Mouse (Mus musculus) C2C12 (cell line): ENCODE results near the gene Gmds. TPM values are rescaled to one million over a fixed set of nuclear protein-coding genes. Genes with fewer than 3 reads are reported as not detected.

ENCODE experiments used
- H3K27me3 ChIP-seq: one replicate; pipeline ENCODE4 v1.6.1; 2011; ENCODE audit not compliant: control insufficient read depth, insufficient read depth, insufficient read length
- H3K36me3 ChIP-seq: one replicate; pipeline ENCODE4 v1.6.1; 2011; ENCODE audit not compliant: control insufficient read depth, insufficient read depth
- H3K4me3 ChIP-seq: one replicate; pipeline ENCODE4 v1.5.1; 2011; ENCODE audit warnings: mild to moderate bottlenecking, control low read depth; ENCODE audit not compliant: poor library complexity, insufficient read depth, severe bottlenecking
- H3K79me2 ChIP-seq: one replicate; pipeline ENCODE4 v1.6.1; 2011; ENCODE audit not compliant: control insufficient read depth, insufficient read depth
- H3K79me3 ChIP-seq: one replicate; pipeline ENCODE4 v1.6.1; 2011; ENCODE audit warnings: low read depth, control low read depth
- H3ac ChIP-seq: one replicate; pipeline ENCODE3; 2011; ENCODE audit warnings: low read depth; ENCODE audit not compliant: control insufficient read depth, insufficient read length
- CEBPB ChIP-seq: IDR thresholded peaks from one replicate; pipeline ENCODE4 v1.6.1; 2011; ENCODE audit warnings: low read depth, mild to moderate bottlenecking, control low read depth, moderate library complexity
- CTCF ChIP-seq: IDR thresholded peaks from one replicate; pipeline ENCODE4 v1.5.1; 2011; ENCODE audit not compliant: control insufficient read depth, insufficient read depth, insufficient read length
- FOSL1 ChIP-seq: IDR thresholded peaks from one replicate; pipeline ENCODE4 v1.8.0; 2011; ENCODE audit warnings: mild to moderate bottlenecking, low read length; ENCODE audit not compliant: poor library complexity, insufficient read depth, severe bottlenecking
- MAX ChIP-seq: IDR thresholded peaks from one replicate; pipeline ENCODE4 v1.6.1; 2011; ENCODE audit warnings: mild to moderate bottlenecking, control low read depth
- MYOD1 ChIP-seq: IDR thresholded peaks from one replicate; pipeline ENCODE4 v1.6.1; 2011; ENCODE audit warnings: low read depth; ENCODE audit not compliant: control insufficient read depth, insufficient read length
- MYOG ChIP-seq: IDR thresholded peaks from one replicate; pipeline ENCODE4 v1.6.1; 2011; ENCODE audit not compliant: control insufficient read depth, insufficient read length; ENCODE audit errors: extremely low read depth
- USF1 ChIP-seq: IDR thresholded peaks from one replicate; pipeline ENCODE4 v1.6.1; 2011; ENCODE audit warnings: low read depth, mild to moderate bottlenecking, control low read depth, moderate library complexity
- polyA plus RNA-seq: library from polyadenylated mRNA; unstranded; fragments of >200 nt; fragmentation: generic; extraction: Trizol; gene quantifications from one replicate; pipeline ENCODE4 v1.2.1, GENCODE M21; 2012; ENCODE audit warnings: missing spikeins

The Gmds gene
- polyA plus RNA-seq, 1 experiment = 21.1 TPM

DNA sequence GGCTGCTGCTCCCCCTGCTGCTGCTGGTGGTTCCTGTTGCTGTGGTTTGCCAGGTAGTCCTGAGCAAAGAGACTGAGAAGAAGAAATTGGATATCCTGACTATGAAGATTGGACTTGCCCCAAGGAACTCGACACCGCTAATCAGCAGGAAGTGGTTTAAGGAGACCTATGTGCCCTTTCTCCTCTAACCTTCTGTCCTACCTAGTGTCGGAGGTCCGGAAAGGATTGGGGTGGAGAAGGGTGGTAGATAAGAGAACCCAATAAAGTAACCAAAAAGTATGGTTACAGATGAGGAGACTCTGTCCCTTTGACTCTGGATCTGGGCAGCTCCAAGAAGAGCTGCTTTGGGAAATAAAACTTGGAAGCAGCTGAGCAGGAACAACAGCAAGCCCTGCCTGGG lies 86.3 kb downstream of the Gmds start:
- no peak overlapping the region for H3K4me3 ChIP-seq
- H3K36me3 ChIP-seq = no peaks in the 10 kb centered on the region
- no peak overlapping the region for H3ac ChIP-seq
- no peaks in the 10 kb centered on the region for H3K27me3 ChIP-seq
- no peak for TF ChIP-seq CEBPB
- no peak for TF ChIP-seq MYOD1
- TF ChIP-seq FOSL1 = no peak
- H3K79me3 ChIP-seq = no peaks in the 10 kb centered on the region
- no peaks in the 10 kb centered on the region for H3K79me2 ChIP-seq

- Histone ChIP-seq H3K27me3 (no peaks in the 10 kb centered on the region), H3ac (no peak overlapping the region), H3K36me3 (no peaks in the 10 kb centered on the region), H3K79me3 (no peaks in the 10 kb centered on the region), H3K79me2 (no peaks in the 10 kb centered on the region), H3K4me3 (no peak overlapping the region)
- TF ChIP-seq MYOD1 = no peak
- TF ChIP-seq CTCF = no peak
- TF ChIP-seq MAX = no peak
- TF ChIP-seq FOSL1 = no peak
- TF ChIP-seq MYOG = no peak
- TF ChIP-seq CEBPB = no peak
- TF ChIP-seq USF1 = no peak
These were observed 96.3 kb downstream of the Gmds start for GRCm38 (mm10) chr13:32242200-32242599.

DNA sequence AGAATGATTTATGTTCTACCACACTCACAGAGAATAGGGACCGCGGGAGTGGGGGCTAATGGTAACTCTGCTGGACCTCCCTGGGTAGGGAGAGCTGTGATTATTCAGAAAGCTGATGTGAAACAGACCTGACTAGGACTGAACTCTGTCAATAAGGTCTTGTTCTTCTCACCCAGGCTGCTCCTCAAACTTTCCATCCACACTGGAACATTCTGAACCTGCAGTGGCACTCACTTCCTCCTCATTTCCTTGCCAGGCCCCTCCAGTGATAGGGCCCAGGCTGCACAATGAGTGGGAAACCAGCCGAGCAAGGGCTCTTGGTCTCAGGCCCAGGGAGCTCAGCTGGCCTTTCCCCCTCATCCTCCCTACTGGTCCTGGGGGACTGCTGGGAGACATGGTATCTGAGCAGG lies 102.3 kb downstream of the Gmds start:
- no peak for TF ChIP-seq CEBPB
- TF ChIP-seq USF1 = no peak
- no peak for TF ChIP-seq MYOD1
- no peak for TF ChIP-seq CTCF
- no peak for TF ChIP-seq MAX
- TF ChIP-seq MYOG = no peak
- no peak for TF ChIP-seq FOSL1
- Histone ChIP-seq H3K79me2 (no peaks in the 10 kb centered on the region), H3K36me3 (no peaks in the 10 kb centered on the region), H3K4me3 (no peak overlapping the region), H3K27me3 (no peaks in the 10 kb centered on the region), H3ac (no peak overlapping the region), H3K79me3 (no peaks in the 10 kb centered on the region)

DNA sequence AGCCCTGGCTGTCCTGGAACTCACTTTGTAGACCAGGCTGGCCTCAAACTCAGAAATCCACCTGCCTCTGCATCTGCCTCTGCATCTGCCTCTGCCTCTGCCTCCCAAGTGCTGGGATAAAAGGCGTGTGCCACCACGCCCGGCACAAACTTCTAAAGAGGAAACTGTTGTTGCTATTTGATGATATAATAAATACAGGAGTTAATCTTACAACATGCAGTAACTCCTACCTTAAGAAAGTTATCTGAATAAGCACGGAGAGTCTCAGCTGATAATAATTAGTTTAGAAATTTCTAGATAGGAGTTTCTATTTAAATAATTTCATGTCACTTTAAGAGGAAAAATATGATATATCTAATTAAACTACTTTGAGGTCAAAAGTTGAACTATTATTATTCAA lies 103.5 kb downstream of the Gmds start:
- no peak for TF ChIP-seq FOSL1
- no peak for TF ChIP-seq MAX
- TF ChIP-seq CTCF = no peak
- TF ChIP-seq MYOG = no peak
- no peak for TF ChIP-seq MYOD1
- no peak for TF ChIP-seq USF1
- no peak for TF ChIP-seq CEBPB
- no peaks in the 10 kb centered on the region for H3K79me2 ChIP-seq
- H3K4me3 ChIP-seq = no peak overlapping the region
- no peak overlapping the region for H3ac ChIP-seq
- H3K79me3 ChIP-seq = no peaks in the 10 kb centered on the region
- H3K27me3 ChIP-seq = no peaks in the 10 kb centered on the region
- H3K36me3 ChIP-seq = no peaks in the 10 kb centered on the region

DNA sequence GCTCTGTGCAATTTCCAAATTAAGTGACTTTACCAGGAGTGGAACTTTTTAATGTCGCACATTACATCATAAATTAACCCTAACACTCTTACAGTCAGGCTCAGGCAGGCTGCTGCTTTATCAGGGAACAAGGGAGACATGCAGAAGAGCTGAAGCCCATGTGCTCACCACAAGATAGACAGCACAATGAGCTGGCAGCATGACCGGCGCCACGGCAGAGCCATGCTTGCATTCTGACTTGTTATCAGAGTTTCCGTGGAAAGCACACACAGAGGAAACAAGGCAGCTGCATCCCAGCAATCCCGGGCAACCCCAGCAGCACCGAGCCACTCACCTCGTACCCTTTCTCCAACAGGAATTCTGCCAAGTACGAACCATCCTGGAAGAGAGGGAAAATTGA lies 104.5 kb downstream of the Gmds start:
- H3ac ChIP-seq = peak overlapping the region; percentile 28
- H3K27me3 ChIP-seq = no peaks in the 10 kb centered on the region
- H3K79me3 ChIP-seq = no peaks in the 10 kb centered on the region
- TF ChIP-seq FOSL1 (no peak), MYOG (no peak), MYOD1 (no peak), CTCF (no peak), CEBPB (no peak), USF1 (no peak)
- no peaks in the 10 kb centered on the region for H3K36me3 ChIP-seq
- no peak overlapping the region for H3K4me3 ChIP-seq
- H3K79me2 ChIP-seq = no peaks in the 10 kb centered on the region

GRCm38 (mm10) chr13:32232391-32232790 lies 106.1 kb downstream of the Gmds start:
- no peak overlapping the region for H3ac ChIP-seq
- no peaks in the 10 kb centered on the region for H3K27me3 ChIP-seq
- no peak overlapping the region for H3K4me3 ChIP-seq
- TF ChIP-seq USF1 (no peak), FOSL1 (no peak), MAX (no peak), CEBPB (no peak), MYOD1 (no peak), CTCF (no peak), MYOG (no peak)
- no peaks in the 10 kb centered on the region for H3K36me3 ChIP-seq
- H3K79me2 ChIP-seq = no peaks in the 10 kb centered on the region
- no peaks in the 10 kb centered on the region for H3K79me3 ChIP-seq
